Mouse (Mus musculus): ENCODE measurements around the gene 1700015G11Rik. TPM values are rescaled to one million over a fixed set of nuclear protein-coding genes. Genes with fewer than 3 reads are reported as not detected.

1700015G11Rik gene
- not detected in 2 replicates for polyA plus RNA-seq (2015; fragmentation: Nextera tagmentation; extraction: Ambion mirVana)

- ATAC-seq (replicated peaks; ENCODE audit: low FRiP score) = no peak
- Histone ChIP-seq H3K4me2 (no peak within 1 kb of the TSS), H3K4me3 (replicated peaks) (no peak within 1 kb of the TSS), H3K27me3 (no peaks in the 10 kb centered on the region), H3K9me3 (replicated peaks) (no peaks in the 10 kb centered on the region), H3K27ac (no peak within 1 kb of the TSS), H3K36me3 (no peaks in the 10 kb centered on the region), H3K4me1 (no peaks in the 10 kb centered on the region), H3K9ac (no peak within 1 kb of the TSS)
- WGBS = 93% methylated on average over 3 of the region's 3 CpGs
Measured at GRCm38 (mm10) chr7:52015628-52016027, at the start of gene 1700015G11Rik. Gene 1700015G11Rik (minus strand): TSS chr7:52015728.

GRCm38 (mm10) chr7:52056954-52057353, 41.4 kb upstream of the 1700015G11Rik start:
- no peaks in the 10 kb centered on the region for H3K4me1 ChIP-seq
- no peak overlapping the region for H3K4me2 ChIP-seq
- no peaks in the 10 kb centered on the region for H3K9me3 ChIP-seq (replicated peaks)
- no peaks in the 10 kb centered on the region for H3K36me3 ChIP-seq
- WGBS = 82% methylated on average over 2 of the region's 2 CpGs
- H3K27ac ChIP-seq = no peak overlapping the region
- no peak overlapping the region for H3K9ac ChIP-seq
- no peak for ATAC-seq (replicated peaks; ENCODE audit: low FRiP score)
- no peaks in the 10 kb centered on the region for H3K27me3 ChIP-seq
- H3K4me3 ChIP-seq (replicated peaks) = no peak overlapping the region

GRCm38 (mm10) chr7:52056274-52056673, 40.7 kb upstream of the 1700015G11Rik start:
- no peak for ATAC-seq (replicated peaks; ENCODE audit: low FRiP score)
- H3K36me3 ChIP-seq = no peaks in the 10 kb centered on the region
- no peaks in the 10 kb centered on the region for H3K9me3 ChIP-seq (replicated peaks)
- WGBS = 74% methylated on average over 4 of the region's 4 CpGs
- H3K4me2 ChIP-seq = no peak overlapping the region
- H3K4me3 ChIP-seq (replicated peaks) = no peak overlapping the region
- H3K9ac ChIP-seq = no peak overlapping the region
- H3K27ac ChIP-seq = no peak overlapping the region
- no peaks in the 10 kb centered on the region for H3K27me3 ChIP-seq
- H3K4me1 ChIP-seq = no peaks in the 10 kb centered on the region

- H3K4me2 ChIP-seq = no peak overlapping the region
- no peak for ATAC-seq (replicated peaks; ENCODE audit: low FRiP score)
- no peak overlapping the region for H3K9ac ChIP-seq
- no peaks in the 10 kb centered on the region for H3K4me1 ChIP-seq
- WGBS = 76% methylated on average over 2 of the region's 2 CpGs
- H3K36me3 ChIP-seq = no peaks in the 10 kb centered on the region
- no peaks in the 10 kb centered on the region for H3K9me3 ChIP-seq (replicated peaks)
- no peaks in the 10 kb centered on the region for H3K27me3 ChIP-seq
- H3K27ac ChIP-seq = no peak overlapping the region
- no peak overlapping the region for H3K4me3 ChIP-seq (replicated peaks)
Measured at GRCm38 (mm10) chr7:52055831-52056230, 40.3 kb upstream of the 1700015G11Rik start.

GRCm38 (mm10) chr7:52037600-52038582, 22.4 kb upstream of the 1700015G11Rik start:
- H3K36me3 ChIP-seq = no peaks in the 10 kb centered on the region
- no peak overlapping the region for H3K4me2 ChIP-seq
- no peak overlapping the region for H3K27ac ChIP-seq
- H3K27me3 ChIP-seq = no peaks in the 10 kb centered on the region
- 0 out of 2 replicates have a peak, but pooled peaks have one; percentile 25 for ATAC-seq (replicated peaks; ENCODE audit: low FRiP score)
- no peak overlapping the region for H3K4me3 ChIP-seq (replicated peaks)
- no peaks in the 10 kb centered on the region for H3K4me1 ChIP-seq
- 49% methylated on average over 8 of the region's 8 CpGs for WGBS
- no peaks in the 10 kb centered on the region for H3K9me3 ChIP-seq (replicated peaks)
- H3K9ac ChIP-seq = no peak overlapping the region

- Histone ChIP-seq H3K4me3 (replicated peaks) (no peak overlapping the region), H3K27ac (no peak overlapping the region), H3K36me3 (no peaks in the 10 kb centered on the region), H3K27me3 (no peaks in the 10 kb centered on the region), H3K9me3 (replicated peaks) (no peaks in the 10 kb centered on the region), H3K9ac (no peak overlapping the region), H3K4me1 (no peaks in the 10 kb centered on the region), H3K4me2 (no peak overlapping the region)
- ATAC-seq (replicated peaks; ENCODE audit: low FRiP score) = no peak
- WGBS = 92% methylated on average over 5 of the region's 5 CpGs
Measured at GRCm38 (mm10) chr7:52024050-52024626, 8.6 kb upstream of the 1700015G11Rik start.

- H3K9me3 ChIP-seq (replicated peaks) = no peaks in the 10 kb centered on the region
- no peak overlapping the region for H3K4me2 ChIP-seq
- H3K4me1 ChIP-seq = no peaks in the 10 kb centered on the region
- H3K4me3 ChIP-seq (replicated peaks) = no peak overlapping the region
- H3K36me3 ChIP-seq = no peaks in the 10 kb centered on the region
- no peak overlapping the region for H3K9ac ChIP-seq
- no peak overlapping the region for H3K27ac ChIP-seq
- 81% methylated on average over 4 of the region's 4 CpGs for WGBS
- ATAC-seq (replicated peaks; ENCODE audit: low FRiP score) = no peak
- H3K27me3 ChIP-seq = no peaks in the 10 kb centered on the region
Measured at GRCm38 (mm10) chr7:52022039-52022438, 6.5 kb upstream of the 1700015G11Rik start.

- Histone ChIP-seq H3K9me3 (replicated peaks) (no peaks in the 10 kb centered on the region), H3K9ac (no peak overlapping the region), H3K36me3 (no peaks in the 10 kb centered on the region), H3K4me3 (replicated peaks) (no peak overlapping the region), H3K27me3 (no peaks in the 10 kb centered on the region), H3K27ac (no peak overlapping the region), H3K4me2 (no peak overlapping the region), H3K4me1 (no peaks in the 10 kb centered on the region)
- ATAC-seq (replicated peaks; ENCODE audit: low FRiP score) = no peak
- 92% methylated on average over 1 of the region's 1 CpGs for WGBS
Measured at GRCm38 (mm10) chr7:52015180-52015579, 348 bp downstream of the 1700015G11Rik start.

- WGBS = 83% methylated on average over 7 of the region's 7 CpGs
- Histone ChIP-seq H3K9me3 (replicated peaks) (no peaks in the 10 kb centered on the region), H3K4me3 (replicated peaks) (no peak overlapping the region), H3K36me3 (no peaks in the 10 kb centered on the region), H3K4me1 (no peaks in the 10 kb centered on the region), H3K4me2 (no peak overlapping the region), H3K27ac (no peak overlapping the region), H3K9ac (no peak overlapping the region), H3K27me3 (no peaks in the 10 kb centered on the region)
- ATAC-seq (replicated peaks; ENCODE audit: low FRiP score) = no peak
Measured at GRCm38 (mm10) chr7:52013457-52013856, 2.1 kb downstream of the 1700015G11Rik start.

GRCm38 (mm10) chr7:52007138-52007537, 8.4 kb downstream of the 1700015G11Rik start:
- Histone ChIP-seq H3K4me3 (replicated peaks) (no peak overlapping the region), H3K4me2 (no peak overlapping the region), H3K9ac (no peak overlapping the region), H3K36me3 (no peaks in the 10 kb centered on the region), H3K27ac (no peak overlapping the region), H3K27me3 (peaks cover 3% of the 10 kb centered on the region; the same call in 1 of the 2 replicates), H3K9me3 (replicated peaks) (no peaks in the 10 kb centered on the region), H3K4me1 (0 out of 2 replicates have a peak, but pooled peaks cover 2% of the 10 kb centered on the region)
- no peak for ATAC-seq (replicated peaks; ENCODE audit: low FRiP score)
- WGBS = 85% methylated on average over 2 of the region's 2 CpGs

GRCm38 (mm10) chr7:52006296-52006630, 9.3 kb downstream of the 1700015G11Rik start:
- 1% methylated on average over 9 of the region's 9 CpGs for WGBS
- H3K4me1 ChIP-seq = 0 out of 2 replicates have a peak, but pooled peaks cover 2% of the 10 kb centered on the region
- peak overlapping the region; percentile 79 for H3K4me2 ChIP-seq
- no peak overlapping the region for H3K9ac ChIP-seq
- no peak for ATAC-seq (replicated peaks; ENCODE audit: low FRiP score)
- H3K36me3 ChIP-seq = no peaks in the 10 kb centered on the region
- peak overlapping the region; percentile 37; the same call in 1 of the 2 replicates for H3K27ac ChIP-seq
- peaks cover 3% of the 10 kb centered on the region; the same call in 1 of the 2 replicates for H3K27me3 ChIP-seq
- peak overlapping the region; percentile 65 for H3K4me3 ChIP-seq (replicated peaks)
- no peaks in the 10 kb centered on the region for H3K9me3 ChIP-seq (replicated peaks)
